Mouse (Mus musculus) intestine, postnatal 0 days (tissue): ENCODE measurements around the gene Gpr19. TPM values are rescaled to one million over a fixed set of nuclear protein-coding genes. Genes with fewer than 3 reads are reported as not detected.

Experiments used
- ATAC-seq: fragments of 200-750 bp; cut with Nextera tagmentation; 2 replicates; pipeline ENCODE4 v1.8.0; 2017; ENCODE audit warnings: mild to moderate bottlenecking, moderate TSS enrichment, moderate library complexity
- H3K27ac ChIP-seq: fragments of 300-500 bp; sonication (generic); 2 replicates; pipeline ENCODE4 v1.5.1; 2014; ENCODE audit warnings: mild to moderate bottlenecking, low read depth, low read length, moderate library complexity
- H3K27me3 ChIP-seq: fragments of 300-500 bp; sonication (generic); replicated peaks from 2 replicates; pipeline ENCODE4 v1.6.1; 2014; ENCODE audit warnings: low read length, mixed read lengths; ENCODE audit not compliant: control insufficient read depth, insufficient read depth
- H3K36me3 ChIP-seq: fragments of 300-500 bp; sonication (generic); 2 replicates; pipeline ENCODE4 v1.6.1; 2014; ENCODE audit warnings: mild to moderate bottlenecking, moderate library complexity; ENCODE audit not compliant: control insufficient read depth, insufficient read depth
- H3K4me1 ChIP-seq: fragments of 300-500 bp; sonication (generic); replicated peaks from 2 replicates; pipeline ENCODE4 v1.6.1; 2014; ENCODE audit warnings: antibody characterized with exemption, low read length, mixed read lengths; ENCODE audit not compliant: control insufficient read depth, insufficient read depth
- H3K4me2 ChIP-seq: fragments of 300-500 bp; sonication (generic); replicated peaks from 2 replicates; pipeline ENCODE4 v1.6.1; 2014; ENCODE audit warnings: low read depth, mild to moderate bottlenecking, moderate library complexity
- H3K4me3 ChIP-seq: fragments of 300-500 bp; sonication (generic); 2 replicates; pipeline ENCODE4 v1.5.1; 2014; ENCODE audit warnings: low read depth, low read length
- H3K9ac ChIP-seq: fragments of 300-500 bp; sonication (generic); 2 replicates; pipeline ENCODE4 v1.6.1; 2014; ENCODE audit warnings: mild to moderate bottlenecking, low read depth, low read length
- H3K9me3 ChIP-seq: fragments of 300-500 bp; sonication (generic); 2 replicates; pipeline ENCODE4 v1.6.1; 2016; ENCODE audit warnings: mixed run types; ENCODE audit not compliant: control insufficient read depth
- CTCF ChIP-seq: sonication (generic); IDR thresholded peaks from 2 replicates; pipeline ENCODE4 v1.5.1; 2016; ENCODE audit warnings: low read depth, mild to moderate bottlenecking, control low read depth, antibody characterized with exemption, moderate library complexity
- WGBS: fragments of 180-500 bp; shearing (Covaris S2); extraction: QIAGEN DNeasy Blood & Tissue Kit; methylation state at CpG from one replicate; pipeline ENCODE4 v1.1.7; 2014; 5-methylcytosine and 5-hydroxymethylcytosine counted together
- polyA plus RNA-seq: library from polyadenylated mRNA; unstranded; fragments of >200 nt; fragmentation: Nextera tagmentation; extraction: Ambion mirVana; gene quantifications from 2 replicates; pipeline ENCODE4 v1.2.1, GENCODE M21; 2015

Gpr19 gene
- polyA plus RNA-seq, 1 experiment from 2014 or later: 6.5 TPM

- Histone ChIP-seq H3K36me3 (peaks cover 17% of the 10 kb centered on the region; the same call in 1 of the 2 replicates), H3K9ac (no peak overlapping the region), H3K9me3 (no peaks in the 10 kb centered on the region), H3K4me2 (no peak overlapping the region), H3K4me1 (no peaks in the 10 kb centered on the region), H3K27me3 (no peaks in the 10 kb centered on the region), H3K4me3 (no peak overlapping the region), H3K27ac (no peak overlapping the region)
- no peak for ATAC-seq
- WGBS: 83% methylated on average over 4 of the region's 4 CpGs
- no peak for TF ChIP-seq CTCF
Observed at GRCm38 (mm10) chr6:134845726-134846125, 52.7 kb downstream of the Gpr19 start.

DNA sequence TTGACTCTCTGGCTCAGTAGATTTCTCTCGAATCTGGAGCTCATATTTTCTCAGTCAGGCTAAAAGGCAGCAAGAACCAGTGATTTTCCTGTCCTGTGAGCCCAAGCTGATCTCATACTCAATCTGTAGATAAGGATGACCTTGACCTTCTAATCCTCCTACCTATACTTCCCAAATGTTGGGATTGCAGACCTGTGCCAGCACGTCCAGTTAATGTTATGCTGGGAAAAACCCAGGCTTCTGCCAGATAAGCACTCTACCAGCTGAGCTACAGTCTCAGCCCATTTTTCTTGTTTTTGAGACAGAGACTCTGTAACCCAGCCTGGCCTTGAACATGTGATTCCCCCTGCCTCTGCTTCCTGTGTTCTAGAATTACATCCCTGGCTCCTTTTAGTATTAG lies 58.0 kb downstream of the Gpr19 start:
- Histone ChIP-seq H3K27ac (no peak overlapping the region), H3K9me3 (no peaks in the 10 kb centered on the region), H3K4me3 (no peak overlapping the region), H3K27me3 (no peaks in the 10 kb centered on the region), H3K9ac (no peak overlapping the region), H3K4me2 (no peak overlapping the region), H3K4me1 (no peaks in the 10 kb centered on the region), H3K36me3 (0 out of 2 replicates have a peak, but pooled peaks cover 6% of the 10 kb centered on the region)
- ATAC-seq: no peak
- 74% methylated on average over 2 of the region's 2 CpGs for WGBS
- no peak for TF ChIP-seq CTCF

- Histone ChIP-seq H3K9ac (no peak overlapping the region), H3K27me3 (no peaks in the 10 kb centered on the region), H3K4me3 (no peak overlapping the region), H3K36me3 (0 out of 2 replicates have a peak, but pooled peaks cover 6% of the 10 kb centered on the region), H3K4me2 (no peak overlapping the region), H3K9me3 (no peaks in the 10 kb centered on the region), H3K27ac (no peak overlapping the region), H3K4me1 (no peaks in the 10 kb centered on the region)
- no peak for ATAC-seq
- 91% methylated on average over 4 of the region's 4 CpGs for WGBS
- no peak for TF ChIP-seq CTCF
Observed at GRCm38 (mm10) chr6:134838111-134838510, 60.3 kb downstream of the Gpr19 start.

GRCm38 (mm10) chr6:134834585-134835251 lies 63.7 kb downstream of the Gpr19 start:
- 82% methylated on average over 9 of the region's 9 CpGs for WGBS
- H3K4me1 ChIP-seq: no peaks in the 10 kb centered on the region

DNA sequence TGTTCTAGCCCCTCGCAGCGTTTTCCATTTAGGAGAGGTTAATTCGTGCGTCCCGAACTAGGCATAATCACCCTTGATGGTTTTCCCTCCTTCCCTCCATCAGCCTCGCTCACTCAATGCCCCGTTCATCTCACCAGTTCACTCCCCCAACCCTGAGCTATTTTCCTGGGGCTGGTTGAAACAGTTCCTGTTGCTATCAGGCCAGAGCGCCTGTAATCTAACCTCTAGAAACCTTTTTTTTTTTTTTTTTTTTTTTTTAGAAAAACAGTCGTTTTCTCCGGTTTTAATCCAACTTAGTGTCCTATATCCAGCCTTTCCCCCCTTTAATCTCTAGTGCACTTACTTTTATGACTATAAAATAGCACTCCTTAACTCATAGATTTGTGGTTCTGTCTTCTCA lies 67.6 kb downstream of the Gpr19 start:
- Histone ChIP-seq H3K27ac (peak overlapping the region; percentile 96), H3K9me3 (no peaks in the 10 kb centered on the region), H3K4me1 (0 out of 2 replicates have a peak, but pooled peaks cover 2% of the 10 kb centered on the region), H3K4me3 (peak overlapping the region; percentile 58), H3K9ac (peak overlapping the region; percentile 60; the same call in 1 of the 2 replicates), H3K4me2 (peak overlapping the region; percentile 75), H3K27me3 (no peaks in the 10 kb centered on the region), H3K36me3 (no peaks in the 10 kb centered on the region)
- 2% methylated on average over 10 of the region's 10 CpGs for WGBS
- no peak for TF ChIP-seq CTCF
- no peak for ATAC-seq

More at GRCm38 (mm10) chr6:134834585-134835251, 63.7 kb downstream of the Gpr19 start:
- H3K4me2 ChIP-seq: no peak overlapping the region
- TF ChIP-seq CTCF: no peak
- H3K27me3 ChIP-seq: no peaks in the 10 kb centered on the region
- H3K27ac ChIP-seq: no peak overlapping the region
- 0 out of 2 replicates have a peak, but pooled peaks cover 6% of the 10 kb centered on the region for H3K36me3 ChIP-seq
- no peak overlapping the region for H3K4me3 ChIP-seq
- H3K9me3 ChIP-seq: no peaks in the 10 kb centered on the region
- H3K9ac ChIP-seq: no peak overlapping the region
- ATAC-seq: no peak

DNA sequence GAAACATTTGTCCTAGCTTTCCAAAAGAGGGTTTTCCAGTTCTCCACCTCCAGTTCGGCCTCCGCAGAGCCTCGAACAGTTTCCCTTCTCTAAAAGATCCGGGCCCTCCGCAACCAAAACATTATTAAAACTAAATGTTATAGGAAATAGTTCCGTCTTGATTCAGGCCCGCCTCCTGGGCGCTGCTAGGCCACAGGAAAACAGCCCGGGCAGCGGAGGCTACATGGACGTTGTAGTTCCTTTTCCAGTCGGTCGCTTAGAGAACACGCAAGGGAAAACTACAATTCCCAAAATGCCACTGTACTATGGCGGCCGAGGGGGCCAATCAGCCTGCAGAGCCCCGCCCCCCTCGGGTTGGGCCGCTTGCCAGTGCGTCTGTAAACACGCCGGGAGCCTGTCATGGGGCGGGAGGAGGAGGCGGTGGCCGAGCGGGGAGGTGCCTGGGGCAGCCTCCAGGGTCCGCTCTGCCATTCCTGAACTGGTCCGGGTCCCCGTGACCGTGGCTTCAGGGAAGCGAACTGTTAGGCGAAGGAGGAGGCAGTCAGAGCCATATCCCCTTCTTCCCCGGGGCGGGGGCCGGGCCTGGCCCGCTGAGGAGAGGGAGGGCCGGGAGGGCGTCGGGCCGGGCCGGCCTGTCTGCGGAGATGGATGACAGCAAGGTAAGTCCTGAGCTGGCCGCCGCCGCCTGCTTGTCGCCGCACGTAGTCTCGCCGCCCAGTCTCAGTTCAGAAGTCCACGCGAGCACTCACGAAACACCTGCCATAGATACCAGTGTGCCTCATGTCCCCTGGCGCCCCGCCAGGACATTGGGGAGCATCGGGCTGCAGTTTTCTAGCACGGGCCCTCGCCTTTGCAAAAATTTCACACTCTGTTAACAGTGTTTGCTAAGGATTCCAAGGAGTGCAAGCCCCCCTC lies 68.3 kb downstream of the Gpr19 start, which contains the start of gene Crebl2:
Crebl2 (plus strand) TSS at position 369 of the 915 bp plus-strand sequence.
- TF ChIP-seq CTCF: peak; percentile 57
- Histone ChIP-seq H3K27ac (peak within 1 kb of the TSS; percentile 96), H3K4me1 (0 out of 2 replicates have a peak, but pooled peaks cover 2% of the 10 kb centered on the region), H3K4me3 (peak within 1 kb of the TSS; percentile 58), H3K9me3 (no peaks in the 10 kb centered on the region), H3K9ac (peak within 1 kb of the TSS; percentile 74), H3K4me2 (peak within 1 kb of the TSS; percentile 75), H3K36me3 (no peaks in the 10 kb centered on the region), H3K27me3 (no peaks in the 10 kb centered on the region)
- peak; percentile 96 for ATAC-seq
- under 1% methylated on average over 55 of the region's 58 CpGs for WGBS
